8 mouse cellular contexts compared by ENCODE assay signal in the genomic region with DNA sequence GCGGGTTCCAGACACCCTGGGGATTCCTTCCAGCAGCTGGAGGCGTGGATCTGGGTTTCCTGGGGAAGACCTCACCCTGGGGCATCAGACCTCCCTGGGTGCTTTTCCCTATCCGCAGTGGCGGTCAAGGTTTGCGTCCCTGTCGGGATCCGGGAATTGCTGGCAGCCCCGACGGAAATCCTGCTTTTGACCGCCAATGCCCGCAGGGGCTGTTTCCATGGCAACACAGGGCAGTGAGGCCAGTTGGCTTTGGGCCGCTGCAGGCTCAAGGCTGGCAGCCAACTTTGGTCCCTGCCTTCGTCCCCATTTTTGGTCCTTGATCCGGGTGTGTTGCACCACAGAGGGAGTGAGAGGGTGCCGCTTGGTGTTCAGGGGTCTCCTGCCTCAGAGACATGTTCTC. TPM values are rescaled to one million over a fixed set of nuclear protein-coding genes. Genes with fewer than 3 reads are reported as not detected.
A peak's percentile ranks its signal among the peaks of the same experiment; 100 is the strongest.
DNase-seq lines count a peak whose midpoint lies in the region; ATAC-seq and TF ChIP-seq lines count a peak whose summit lies in the region.

No protein-coding gene starts in this region.

- no peaks in the 10 kb centered on the region for H3K27me3 ChIP-seq in Patski
- peaks cover 54% of the 10 kb centered on the region for H3K27me3 ChIP-seq in forebrain, embryonic 13.5 days
- peaks cover 37% of the 10 kb centered on the region for H3K27me3 ChIP-seq in liver, embryonic 14.5 days (ENCODE audit: control insufficient read depth, insufficient read depth, low read length)
- H3K27me3 ChIP-seq in neural tube, embryonic 15.5 days (replicated peaks), result peaks cover 32% of the 10 kb centered on the region

- peak overlapping the region; percentile 54 for H3K27ac ChIP-seq in brown adipose tissue, adult 24 weeks (replicated peaks; ENCODE audit: low read depth, low read length)
- no peak overlapping the region; the same call in 1 of the 2 replicates for H3K27ac ChIP-seq in forebrain, embryonic 13.5 days
- H3K27ac ChIP-seq in liver, embryonic 14.5 days, result no peak overlapping the region
- H3K27ac ChIP-seq in neural tube, embryonic 15.5 days (replicated peaks), result no peak overlapping the region

- CTCF ChIA-PET in Patski (lab: Charles Lee), result interaction anchor here (1.2 kb wide), 1 partner anchor 10 kb away, joined by 3 read pairs; no protein-coding TSS in a partner anchor

- no peak for ATAC-seq in Patski
- no peak for ATAC-seq in forebrain, embryonic 13.5 days
- ATAC-seq in liver, embryonic 14.5 days (ENCODE audit: insufficient read depth), result no peak
- no peak for ATAC-seq in neural tube, embryonic 15.5 days (ENCODE audit: low FRiP score)
- no peak for ATAC-seq in megakaryocyte-erythroid progenitor cell, adult 5-6 weeks (replicated peaks; ENCODE audit: low FRiP score, low TSS enrichment, poor library complexity, severe bottlenecking)

- H3K4me3 ChIP-seq in brown adipose tissue, adult 24 weeks (ENCODE audit: insufficient read depth, low read depth, low read length), result peak overlapping the region; percentile 21
- no peak overlapping the region for H3K4me3 ChIP-seq in forebrain, embryonic 13.5 days
- H3K4me3 ChIP-seq in liver, embryonic 14.5 days (ENCODE audit: insufficient read depth in 1 of 2, low read depth in 2 of 2, low read length in 2 of 2), result no peak overlapping the region
- H3K4me3 ChIP-seq in neural tube, embryonic 15.5 days (replicated peaks), result no peak overlapping the region; the same call in 1 of the 2 replicates

- intact Hi-C loops in heart, postnatal 10 days (cut with DNase I), result no loop called here

- TF ChIP-seq EP300 in liver, embryonic 14.5 days (IDR thresholded peaks at IDR 0.05; ENCODE audit: low read depth), result no peak

- H3K4me2 ChIP-seq in forebrain, embryonic 13.5 days, result peak overlapping the region; percentile 42
- peak overlapping the region; percentile 21; the same call in 1 of the 2 replicates for H3K4me2 ChIP-seq in liver, embryonic 14.5 days (ENCODE audit: low read depth)
- peak overlapping the region; percentile 47 for H3K4me2 ChIP-seq in neural tube, embryonic 15.5 days

- in situ Hi-C loops in Patski (cut with MboI; ENCODE audit: low pct_unique_long_range_greater_than_20kb), result no loop called here

- no peak overlapping the region for H3K9ac ChIP-seq in forebrain, embryonic 13.5 days
- H3K9ac ChIP-seq in liver, embryonic 14.5 days (replicated peaks), result no peak overlapping the region
- 0 out of 2 replicates have a peak overlapping the region, but pooled peaks have one; percentile 23 for H3K9ac ChIP-seq in neural tube, embryonic 15.5 days (replicated peaks)

- no peaks in the 10 kb centered on the region for H3K36me3 ChIP-seq in forebrain, embryonic 13.5 days (ENCODE audit: poor library complexity, severe bottlenecking)
- H3K36me3 ChIP-seq in liver, embryonic 14.5 days (replicated peaks; ENCODE audit: control insufficient read depth, insufficient read depth, low read depth), result no peaks in the 10 kb centered on the region
- no peaks in the 10 kb centered on the region for H3K36me3 ChIP-seq in neural tube, embryonic 15.5 days

- TF ChIP-seq CTCF in Patski (IDR thresholded peaks at IDR 0.05), result no peak
- TF ChIP-seq CTCF in liver, embryonic 14.5 days (IDR thresholded peaks at IDR 0.05; ENCODE audit: low read depth), result no peak

- POLR2A ChIA-PET in Patski (lab: Charles Lee), result no interaction called here

- peaks cover 34% of the 10 kb centered on the region for H3K4me1 ChIP-seq in brown adipose tissue, adult 24 weeks (ENCODE audit: control insufficient read depth, insufficient read depth, insufficient read length, low read length)
- H3K4me1 ChIP-seq in forebrain, embryonic 13.5 days, result peaks cover 26% of the 10 kb centered on the region
- H3K4me1 ChIP-seq in liver, embryonic 14.5 days (replicated peaks; ENCODE audit: control insufficient read depth in 2 of 2, insufficient read depth in 2 of 2, low read length in 1 of 2), result peaks cover 0 to 11% of the 10 kb centered on the region in 2 experiments; a peak in 2 of 4 replicates
- peaks cover 25% of the 10 kb centered on the region for H3K4me1 ChIP-seq in neural tube, embryonic 15.5 days

- H3K9me3 ChIP-seq in forebrain, embryonic 13.5 days (replicated peaks), result no peaks in the 10 kb centered on the region
- no peaks in the 10 kb centered on the region for H3K9me3 ChIP-seq in liver, embryonic 14.5 days (ENCODE audit: control insufficient read depth, low read length)
- H3K9me3 ChIP-seq in neural tube, embryonic 15.5 days (replicated peaks), result no peaks in the 10 kb centered on the region

- WGBS in forebrain, embryonic 13.5 days, result under 1% methylated on average over 15 of the region's 15 CpGs
- 3% methylated on average over 15 of the region's 15 CpGs for WGBS in liver, embryonic 14.5 days (ENCODE audit: insufficient replicate concordance)
- 2% methylated on average over 15 of the region's 15 CpGs for WGBS in neural tube, embryonic 15.5 days

- DNase-seq in Patski (ENCODE audit: low read depth, low spot score), result peak; percentile 81
- peak; percentile 73 to 78 for DNase-seq in heart, postnatal 10 days
- DNase-seq in kidney, postnatal 36 days, result peak; percentile 95
- no peak for DNase-seq in liver, embryonic 14.5 days (ENCODE audit: low read depth in 3 of 3, low spot score in 3 of 3)

RNA-seq across cellular contexts. Expression of a gene that starts 1.0 kb away (rescaled TPM):
- not detected for polyA plus RNA-seq in Patski (2021)
- polyA plus RNA-seq in brown adipose tissue, adult 24 weeks (2012; ENCODE audit: insufficient read depth, insufficient read length, missing spikeins), result 0.55 TPM in 1 of 2 replicates, not detected in the other
- not detected in 2 replicates for polyA plus RNA-seq in forebrain, embryonic 13.5 days (2015; fragmentation: Nextera tagmentation; extraction: Ambion mirVana)
- under 1 TPM; 0.19 to 0.40 TPM for total RNA-seq in heart, postnatal 10 days (2021)
- 0.79 and 1.0 TPM in 2 replicates for polyA plus RNA-seq in liver, embryonic 14.5 days (2012; rRNA removed)
- polyA plus RNA-seq in liver, embryonic 14.5 days (2014; fragmentation: Nextera tagmentation; extraction: Ambion mirVana), result 0.57 and 0.75 TPM in 2 replicates
- polyA plus RNA-seq in neural tube, embryonic 15.5 days (2015; fragmentation: Nextera tagmentation; extraction: Ambion mirVana), result 0.23 and 0.91 TPM in 2 replicates
- total RNA-seq in megakaryocyte-erythroid progenitor cell, adult 5-6 weeks (2014; fragmentation: Nextera tagmentation), result 2.8 TPM in 1 of 2 replicates, not detected in the other
- 0.30 and 0.33 TPM in 2 replicates for total RNA-seq in megakaryocyte-erythroid progenitor cell, adult 5-6 weeks (2017)

RNA-seq across cellular contexts. Expression of a gene that starts 36.2 kb away (rescaled TPM):
- 25.6 TPM for polyA plus RNA-seq in Patski (2021)
- 16.4 and 26.1 TPM in 2 replicates for polyA plus RNA-seq in brown adipose tissue, adult 24 weeks (2012; ENCODE audit: insufficient read depth, insufficient read length, missing spikeins)
- polyA plus RNA-seq in forebrain, embryonic 13.5 days (2015; fragmentation: Nextera tagmentation; extraction: Ambion mirVana), result 7.3 and 8.1 TPM in 2 replicates
- 10 to 100 TPM; 54.0 to 63.0 TPM for total RNA-seq in heart, postnatal 10 days (2021)
- 1.3 and 1.7 TPM in 2 replicates for polyA plus RNA-seq in liver, embryonic 14.5 days (2012; rRNA removed)
- 0.53 and 0.75 TPM in 2 replicates for polyA plus RNA-seq in liver, embryonic 14.5 days (2014; fragmentation: Nextera tagmentation; extraction: Ambion mirVana)
- polyA plus RNA-seq in neural tube, embryonic 15.5 days (2015; fragmentation: Nextera tagmentation; extraction: Ambion mirVana), result 11.0 TPM in 2 replicates
- total RNA-seq in megakaryocyte-erythroid progenitor cell, adult 5-6 weeks (2014; fragmentation: Nextera tagmentation), result 4.8 and 7.0 TPM in 2 replicates
- total RNA-seq in megakaryocyte-erythroid progenitor cell, adult 5-6 weeks (2017), result 0.33 and 0.72 TPM in 2 replicates

RNA-seq across cellular contexts. Expression of a gene that starts 52.5 kb away (rescaled TPM):
- 25.4 TPM for polyA plus RNA-seq in Patski (2021)
- 15.7 and 17.8 TPM in 2 replicates for polyA plus RNA-seq in brown adipose tissue, adult 24 weeks (2012; ENCODE audit: insufficient read depth, insufficient read length, missing spikeins)
- 35.2 and 43.5 TPM in 2 replicates for polyA plus RNA-seq in forebrain, embryonic 13.5 days (2015; fragmentation: Nextera tagmentation; extraction: Ambion mirVana)
- total RNA-seq in heart, postnatal 10 days (2021), result 10 to 100 TPM; 40.7 to 43.5 TPM
- polyA plus RNA-seq in liver, embryonic 14.5 days (2012; rRNA removed), result 4.4 and 7.4 TPM in 2 replicates
- polyA plus RNA-seq in liver, embryonic 14.5 days (2014; fragmentation: Nextera tagmentation; extraction: Ambion mirVana), result 24.8 and 26.5 TPM in 2 replicates
- polyA plus RNA-seq in neural tube, embryonic 15.5 days (2015; fragmentation: Nextera tagmentation; extraction: Ambion mirVana), result 37.3 and 37.5 TPM in 2 replicates
- 20.0 and 23.9 TPM in 2 replicates for total RNA-seq in megakaryocyte-erythroid progenitor cell, adult 5-6 weeks (2014; fragmentation: Nextera tagmentation)
- 23.2 and 26.7 TPM in 2 replicates for total RNA-seq in megakaryocyte-erythroid progenitor cell, adult 5-6 weeks (2017)

Comparison
In these comparisons a context has a peak if more than half of its experiments do, and no peak if none do; other contexts are left out.
1. DNase-seq: peak in Patski (single experiment), heart, postnatal 10 days (2 of 2) and kidney, postnatal 36 days (2 of 2); none in liver, embryonic 14.5 days (0 of 3).
2. Peak in every context shown above with its lines, with median percentiles within 50 percentile points of each other: H3K4me2 ChIP-seq.